Mouse (Mus musculus) layer of hippocampus, adult 9-11 months (tissue): ENCODE results near the gene Chd6.
"Not testable (repeated sequence)": the region's sequence is repeated elsewhere in the genome, so short reads cannot be mapped to it uniquely, and the experiment has no call there.

Source experiments
- DNase-seq: peaks from one replicate; pipeline ENCODE4 v3.0.0; 2022

Gene Chd6

GRCm38 (mm10) chr2:160981791-160982190 lies 127.1 kb downstream of the Chd6 start:
- no peak for DNase-seq

GRCm38 (mm10) chr2:160978651-160979050 lies 130.2 kb downstream of the Chd6 start:
- no peak for DNase-seq

- no peak for DNase-seq
Observed at GRCm38 (mm10) chr2:160977248-160977647, 131.6 kb downstream of the Chd6 start.

- no peak for DNase-seq
Observed at GRCm38 (mm10) chr2:160973648-160974215, 135.1 kb downstream of the Chd6 start.

GRCm38 (mm10) chr2:160972103-160972792 lies 136.6 kb downstream of the Chd6 start:
- DNase-seq, result no peak

- no peak for DNase-seq
Observed at GRCm38 (mm10) chr2:160962149-160962548, 146.7 kb downstream of the Chd6 start.

GRCm38 (mm10) chr2:160960956-160961646 lies 147.8 kb downstream of the Chd6 start:
- no peak for DNase-seq

GRCm38 (mm10) chr2:160959901-160960300 lies 149.0 kb downstream of the Chd6 start:
- DNase-seq, result no peak

GRCm38 (mm10) chr2:160958737-160959136 lies 150.1 kb downstream of the Chd6 start:
- DNase-seq, result no peak

- DNase-seq, result not testable (repeated sequence)
Observed at GRCm38 (mm10) chr2:160957801-160958200, 151.1 kb downstream of the Chd6 start.

GRCm38 (mm10) chr2:160957307-160957706 lies 151.6 kb downstream of the Chd6 start:
- not testable (repeated sequence) for DNase-seq

GRCm38 (mm10) chr2:160955331-160955730 lies 153.5 kb downstream of the Chd6 start:
- peak; percentile 31 for DNase-seq

GRCm38 (mm10) chr2:160954541-160954940 lies 154.3 kb downstream of the Chd6 start:
- no peak for DNase-seq

- DNase-seq, result no peak
Observed at GRCm38 (mm10) chr2:160953131-160953873, 155.6 kb downstream of the Chd6 start.

- DNase-seq, result no peak
Observed at GRCm38 (mm10) chr2:160951595-160951994, 157.3 kb downstream of the Chd6 start.

GRCm38 (mm10) chr2:160942443-160942842 lies 166.4 kb downstream of the Chd6 start:
- no peak for DNase-seq

- no peak for DNase-seq
Observed at GRCm38 (mm10) chr2:160940930-160941709, 167.8 kb downstream of the Chd6 start.

GRCm38 (mm10) chr2:160934451-160934850 lies 174.4 kb downstream of the Chd6 start:
- no peak for DNase-seq

- DNase-seq, result no peak
Observed at GRCm38 (mm10) chr2:160933890-160934289, 175.0 kb downstream of the Chd6 start.

GRCm38 (mm10) chr2:160932981-160933380 lies 175.9 kb downstream of the Chd6 start:
- DNase-seq, result no peak

- DNase-seq, result no peak
Observed at GRCm38 (mm10) chr2:160932325-160932724, 176.6 kb downstream of the Chd6 start.

- DNase-seq, result no peak
Observed at GRCm38 (mm10) chr2:160931378-160931777, 177.5 kb downstream of the Chd6 start.

- peak; percentile 50 for DNase-seq
Observed at GRCm38 (mm10) chr2:160925203-160925602, 183.7 kb downstream of the Chd6 start.
